Mouse (Mus musculus) thymus, adult 2 months (tissue): Measurements from ENCODE around the gene Fbxo9.

Source experiments
- CTCF ChIP-seq: fragments of 200-500 bp; IDR thresholded peaks from 2 replicates; pipeline ENCODE4 v1.5.1; 2012; ENCODE audit warnings: mild to moderate bottlenecking, control low read depth, low read length, moderate library complexity, borderline replicate concordance; ENCODE audit not compliant: control insufficient read depth, poor library complexity, insufficient read depth; ENCODE audit errors: extremely low read depth
- POLR2A ChIP-seq: fragments of 200-500 bp; IDR thresholded peaks from 2 replicates; pipeline ENCODE4 v1.6.1; 2012; ENCODE audit warnings: mild to moderate bottlenecking, low read length, control low read depth, moderate library complexity; ENCODE audit not compliant: control insufficient read depth, poor library complexity, insufficient read depth; ENCODE audit errors: extremely low read depth

- TF ChIP-seq CTCF = no peak
- TF ChIP-seq POLR2A = no peak
Measured at GRCm38 (mm10) chr9:78071626-78072025, 37.2 kb downstream of the Fbxo9 start.
